Mouse (Mus musculus) right cerebral cortex, adult 2 months (tissue): ENCODE results near the gene Cr2.
A peak's percentile ranks its signal among the peaks of the same experiment; 100 is the strongest.
"Not testable (repeated sequence)": the region's sequence is repeated elsewhere in the genome, so short reads cannot be mapped to it uniquely, and the experiment has no call there.

Source experiments
- DNase-seq, 2 experiments: peaks; one replicate each; pipeline ENCODE4 v3.0.0; 2021 to 2022; ENCODE audit warnings: low spot score in 2 of 2

The Cr2 gene

DNA sequence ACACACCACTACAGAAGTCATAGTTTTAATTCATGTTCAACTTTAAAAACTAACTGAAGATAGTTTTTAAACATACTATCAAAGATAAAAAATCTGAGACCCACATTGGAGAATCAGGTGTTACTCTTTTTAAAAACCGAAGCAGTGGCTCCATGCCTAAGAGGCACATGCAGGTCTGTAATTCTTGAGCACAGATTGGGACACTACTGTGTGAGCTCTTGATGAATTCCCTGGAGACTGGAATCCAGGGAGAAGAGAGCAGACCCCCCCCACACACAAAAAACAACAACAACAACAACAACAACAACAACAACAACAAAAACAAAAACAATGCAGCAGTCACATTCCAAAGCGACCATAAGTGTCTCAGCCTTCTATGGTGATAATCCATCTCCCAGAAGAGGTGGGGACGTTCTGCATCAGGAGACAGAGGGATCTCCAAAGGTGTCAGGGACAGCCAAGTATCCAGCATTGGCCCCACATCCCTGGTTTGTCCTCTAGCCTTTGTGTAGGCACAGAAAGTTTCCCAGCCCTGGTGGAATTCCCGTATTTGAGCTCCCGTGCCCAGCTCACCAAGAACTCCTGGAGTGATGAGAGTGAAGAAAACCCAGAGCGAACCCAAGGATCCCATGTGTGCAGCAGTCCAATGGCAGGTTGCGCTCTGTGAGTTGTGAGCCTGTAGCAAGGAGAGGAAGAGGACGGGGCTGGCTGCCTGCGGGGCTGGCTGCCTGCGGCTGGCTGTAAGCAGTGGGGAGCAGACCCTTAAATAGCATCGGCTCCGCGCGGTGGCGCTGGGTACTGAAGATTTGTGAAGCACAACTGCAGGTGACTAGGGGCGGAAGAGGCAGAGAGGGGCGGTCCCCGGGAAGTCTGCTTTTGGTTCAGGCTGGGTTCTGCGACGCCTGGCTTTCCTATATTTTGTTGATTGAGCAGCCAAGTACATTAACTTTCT is at the start of gene Cr2:
Gene Cr2 (minus strand): TSS at position 737 of the 952 bp plus-strand sequence.
- DNase-seq = peak; percentile 65 to 74

DNA sequence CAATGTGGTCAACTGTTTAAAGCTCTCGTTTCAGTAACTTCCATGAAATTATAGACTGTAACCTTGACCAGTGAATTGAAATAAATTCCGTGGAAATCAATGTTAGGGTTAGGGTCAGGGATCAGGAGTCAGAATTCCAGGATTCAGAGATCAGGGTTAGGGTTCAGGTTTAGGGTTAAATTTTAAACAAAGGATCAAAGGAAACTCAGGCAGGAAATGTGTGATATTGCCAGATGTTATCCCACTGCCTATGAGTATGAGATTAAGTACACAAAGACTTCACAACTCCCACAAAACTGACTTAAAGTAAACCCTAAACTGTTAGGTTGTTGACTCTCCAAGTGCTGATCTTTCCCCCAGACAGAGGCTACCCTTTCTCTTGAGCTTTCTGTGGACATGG is 45.3 kb upstream of the Cr2 start:
- no peak for DNase-seq

DNA sequence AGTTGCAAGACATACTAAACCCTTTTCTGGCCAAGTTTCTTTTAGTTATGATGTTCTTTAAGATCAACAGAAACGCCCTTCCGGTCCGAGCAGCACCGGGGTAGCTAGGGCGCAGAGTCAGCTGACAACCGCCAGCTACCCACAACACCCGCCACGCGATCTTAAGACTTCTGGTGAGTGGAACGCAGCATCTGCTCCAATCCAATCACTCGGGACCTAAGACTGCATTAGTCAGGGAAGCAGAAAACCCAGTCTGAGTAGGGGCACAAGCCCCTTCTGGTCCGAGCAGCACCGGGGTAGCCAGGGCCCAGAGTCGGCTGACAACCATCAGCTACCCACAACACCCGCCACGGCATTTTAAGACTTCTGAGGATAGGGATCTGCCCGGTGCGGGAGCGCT is 36.3 kb upstream of the Cr2 start:
- not testable (repeated sequence) for DNase-seq

DNA sequence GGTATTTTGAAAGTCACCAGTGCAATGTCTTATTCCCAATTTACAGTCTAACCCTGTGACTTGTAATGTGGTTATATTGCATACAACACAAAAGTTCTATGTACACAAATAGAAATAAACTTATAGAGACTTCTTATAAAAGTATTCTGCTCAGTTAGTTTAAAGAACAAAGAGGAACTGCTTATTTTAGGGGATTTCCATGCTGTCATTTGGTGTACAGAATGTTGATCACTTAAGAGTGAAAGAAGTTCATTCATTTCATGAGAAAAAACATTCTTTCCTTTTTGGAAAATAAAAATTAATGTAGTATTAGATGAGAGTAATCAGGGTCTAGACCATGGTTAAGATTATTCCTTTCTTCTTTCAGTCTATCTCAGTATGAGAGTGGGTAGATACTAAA is 8.2 kb upstream of the Cr2 start:
- DNase-seq = no peak

DNA sequence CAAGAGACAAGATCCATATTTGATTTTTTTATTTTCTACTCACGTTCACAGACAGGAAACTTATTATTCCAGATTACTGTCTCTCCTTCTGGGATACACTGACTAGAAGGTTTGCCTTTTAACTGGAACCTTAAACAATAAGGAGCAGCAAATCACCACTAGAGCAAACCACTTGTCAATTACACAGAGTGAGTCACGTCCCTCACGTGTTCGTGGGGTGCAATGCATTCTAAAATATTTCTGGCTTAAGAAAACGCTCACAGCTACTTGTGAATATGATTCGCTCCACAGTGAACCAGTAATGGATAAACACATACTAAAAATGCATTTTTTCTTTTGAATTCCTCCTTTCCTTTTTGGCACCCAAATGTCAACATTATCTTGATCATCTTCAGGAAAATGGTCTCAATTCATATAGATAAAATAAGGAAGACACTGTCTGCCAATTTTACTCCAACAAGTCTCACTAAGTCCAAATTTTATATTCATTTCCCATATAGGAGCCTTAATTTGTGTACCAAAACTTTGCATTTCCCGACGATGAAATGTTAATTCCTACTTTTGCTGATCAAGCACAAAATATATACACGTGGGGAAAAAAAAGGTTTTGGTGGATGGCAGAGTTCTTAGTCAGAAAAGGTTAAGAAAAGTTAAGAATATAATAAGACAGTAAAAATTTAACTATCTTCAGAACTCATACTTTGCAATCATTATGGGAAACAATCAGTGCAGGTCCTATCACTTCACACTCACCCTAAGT is 11.3 kb downstream of the Cr2 start:
- no peak for DNase-seq

DNA sequence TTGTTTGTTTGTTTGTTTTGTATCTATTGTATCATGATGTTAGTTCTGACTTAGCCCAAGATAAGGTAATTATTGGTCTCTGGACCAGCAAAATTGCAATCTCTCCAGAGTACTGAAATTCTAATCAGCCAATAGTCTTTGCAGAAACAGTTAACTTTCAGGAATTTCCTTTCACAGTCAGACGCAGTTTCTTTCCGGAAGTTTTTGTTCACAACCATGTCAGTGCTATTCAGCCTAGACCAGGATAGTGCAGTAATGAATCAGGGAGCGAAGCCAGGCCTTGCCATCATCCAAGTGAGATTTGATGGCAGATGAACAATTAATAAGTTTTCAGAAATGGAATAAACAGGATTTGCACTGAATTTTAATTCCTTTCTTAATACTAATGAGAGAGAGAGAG is 44.4 kb downstream of the Cr2 start:
- DNase-seq = no peak

DNA sequence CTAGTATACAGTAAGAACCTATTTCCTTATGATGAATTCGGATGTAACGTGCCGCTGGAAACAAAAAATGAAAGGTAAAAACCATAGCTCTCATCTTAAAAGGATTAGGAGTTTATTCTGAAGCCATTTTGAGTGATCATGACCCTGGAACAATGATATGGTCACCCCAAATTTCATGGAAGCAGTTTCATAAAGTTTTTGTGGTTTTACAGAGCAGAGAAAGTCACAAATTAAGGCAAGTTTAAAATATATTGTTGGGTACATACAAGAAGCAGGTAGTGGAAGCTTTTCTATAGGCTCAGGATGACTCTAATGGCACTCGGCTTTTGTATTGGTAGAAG is 44.9 kb downstream of the Cr2 start:
- DNase-seq = no peak

DNA sequence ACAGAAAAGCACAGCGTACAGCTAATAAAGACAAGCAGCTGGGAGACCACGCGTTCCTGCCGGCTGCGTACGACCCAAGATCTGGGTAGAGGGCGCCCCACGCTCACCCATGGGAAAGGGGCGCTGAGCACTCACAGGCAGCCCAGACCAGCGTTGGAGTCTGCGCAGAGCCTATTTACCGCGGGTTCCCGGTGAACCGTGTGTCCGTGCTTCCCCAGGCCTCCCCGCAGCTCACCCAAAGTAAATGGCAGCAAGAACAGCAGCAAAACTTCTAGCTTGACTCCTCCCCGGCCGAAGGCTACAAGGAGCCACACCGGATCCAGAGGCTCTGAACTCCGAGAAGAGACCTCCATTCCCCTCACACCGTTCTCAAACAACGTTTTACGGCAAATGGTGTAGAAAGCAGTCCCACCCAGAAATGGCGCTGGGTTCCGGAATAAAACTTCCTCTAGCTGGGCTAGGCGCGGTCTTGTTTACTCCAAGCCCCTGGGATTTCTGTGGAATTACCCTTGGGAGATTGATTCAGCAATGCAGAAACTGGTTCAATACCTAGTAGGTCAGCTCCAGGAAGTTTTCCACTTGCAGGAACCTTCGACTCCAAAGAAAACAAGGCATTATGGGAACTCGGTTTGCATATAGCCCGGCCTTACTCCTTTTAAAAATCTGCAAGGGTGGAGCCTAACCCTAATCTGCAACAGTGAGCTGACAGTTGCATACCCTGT is 45.4 kb downstream of the Cr2 start, which contains the start of gene Cr1l:
Gene Cr1l (minus strand): TSS at position 634 of the 722 bp plus-strand sequence.
- peak; percentile 89 to 90 for DNase-seq

DNA sequence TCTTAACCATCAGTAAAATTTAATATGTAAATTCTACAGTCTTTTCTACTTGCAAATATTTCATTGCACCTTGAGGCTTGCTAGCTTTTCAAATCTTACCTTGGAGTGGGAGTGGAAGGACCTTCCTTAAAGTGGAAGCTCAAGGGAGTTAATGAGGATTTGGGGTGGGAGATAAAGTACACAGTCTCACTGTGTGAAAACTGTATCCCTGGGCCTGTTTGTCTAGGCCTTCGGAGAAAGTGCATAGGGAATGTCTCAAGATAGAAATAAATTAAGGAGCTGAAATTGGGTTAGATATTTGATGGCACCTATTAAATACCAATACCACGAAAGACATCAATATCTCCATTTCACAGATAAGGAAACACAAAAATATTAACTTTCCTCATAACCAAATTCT is 46.0 kb downstream of the Cr2 start:
- no peak for DNase-seq

DNA sequence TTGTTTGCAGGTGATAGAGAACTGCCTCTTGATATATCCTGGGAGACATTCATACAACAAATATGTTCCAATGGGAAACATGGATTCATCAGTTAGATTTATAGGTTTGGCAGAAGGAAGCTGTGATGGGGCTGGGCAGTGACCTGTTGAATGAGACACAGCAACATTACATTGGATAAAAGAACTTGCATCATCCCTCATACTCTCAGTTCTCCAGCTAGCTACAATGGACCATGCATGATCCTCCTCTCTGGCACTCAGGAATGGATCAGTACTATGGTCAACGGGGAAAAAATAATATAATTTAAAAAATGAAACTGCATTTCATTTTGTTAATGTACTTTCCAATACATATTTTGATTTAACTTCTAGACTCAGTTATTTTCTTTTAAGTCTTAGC is 46.6 kb downstream of the Cr2 start:
- no peak for DNase-seq

DNA sequence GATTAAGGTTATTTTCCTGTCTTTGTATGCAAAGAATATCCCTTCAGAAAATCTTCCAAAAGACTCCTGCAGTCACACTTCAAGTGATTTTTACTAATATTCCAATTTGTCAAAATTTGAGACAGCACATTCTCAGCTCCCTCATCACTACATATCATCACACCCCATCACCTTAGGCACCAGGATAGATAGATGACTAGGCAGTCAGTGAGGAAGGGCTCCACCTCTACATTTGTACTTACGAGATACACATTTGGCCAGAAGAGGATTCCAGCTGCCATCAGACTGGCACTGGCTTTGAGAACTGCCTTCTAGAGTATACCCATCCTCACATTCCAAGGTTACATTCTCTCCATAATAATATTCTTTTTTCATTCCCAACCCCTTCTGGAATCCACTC is 62.1 kb downstream of the Cr2 start:
- no peak for DNase-seq

DNA sequence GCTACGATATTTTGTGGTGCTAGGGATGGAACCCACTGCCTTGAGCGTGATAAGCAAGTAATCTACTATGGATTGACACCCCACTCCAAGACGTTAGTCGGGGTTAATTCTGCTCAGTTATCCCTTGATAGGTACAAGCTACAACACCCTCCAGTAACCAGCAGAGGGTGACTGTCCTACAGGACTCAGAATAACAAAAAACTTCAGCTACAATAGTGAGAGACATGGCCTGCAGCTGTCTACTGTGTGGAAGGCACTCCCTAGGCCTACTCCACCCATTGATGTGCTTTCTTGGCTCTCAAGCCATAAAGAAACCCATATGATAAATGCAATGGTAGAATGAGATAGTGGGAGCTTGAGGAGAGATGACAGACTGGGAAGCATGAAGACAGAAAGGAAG is 62.9 kb downstream of the Cr2 start:
- no peak for DNase-seq

DNA sequence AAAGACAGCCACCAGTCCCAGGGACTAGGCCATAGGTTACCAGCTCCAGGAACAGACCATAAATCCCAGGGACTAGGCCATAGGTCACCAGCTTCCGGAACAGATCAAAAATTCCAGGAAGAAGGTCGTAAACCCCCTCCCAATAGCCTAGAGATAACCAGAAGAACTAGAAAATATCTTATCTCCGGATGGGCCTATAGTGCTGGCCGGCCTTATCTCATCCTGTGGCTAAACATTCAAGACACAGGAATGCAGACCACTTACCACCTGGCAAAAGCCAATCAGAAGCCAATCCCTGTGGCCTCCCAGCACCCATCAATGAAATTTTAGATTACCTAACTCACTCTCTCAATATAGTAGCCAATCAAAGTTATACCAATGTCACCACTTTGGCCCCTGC is 75.8 kb downstream of the Cr2 start:
- DNase-seq = no peak

DNA sequence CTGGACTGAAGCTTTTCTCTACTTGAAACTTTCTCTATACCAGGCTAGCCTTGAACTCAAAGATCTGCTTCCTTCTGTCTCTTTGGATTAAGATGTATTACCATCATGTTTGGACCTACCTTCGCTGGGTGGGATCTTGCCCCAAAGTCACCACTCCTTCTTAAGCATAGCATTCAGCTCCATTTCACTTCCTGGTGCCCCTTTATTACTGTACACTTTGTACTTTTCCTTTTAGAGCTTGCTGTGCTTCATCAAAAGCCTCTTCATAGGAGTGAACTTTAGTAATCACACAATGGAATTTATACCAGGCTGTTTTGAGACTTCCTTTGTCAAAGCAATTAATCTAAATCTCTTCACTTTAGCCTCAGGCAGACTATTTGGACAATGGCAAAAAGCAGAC is 78.5 kb downstream of the Cr2 start:
- DNase-seq = no peak

DNA sequence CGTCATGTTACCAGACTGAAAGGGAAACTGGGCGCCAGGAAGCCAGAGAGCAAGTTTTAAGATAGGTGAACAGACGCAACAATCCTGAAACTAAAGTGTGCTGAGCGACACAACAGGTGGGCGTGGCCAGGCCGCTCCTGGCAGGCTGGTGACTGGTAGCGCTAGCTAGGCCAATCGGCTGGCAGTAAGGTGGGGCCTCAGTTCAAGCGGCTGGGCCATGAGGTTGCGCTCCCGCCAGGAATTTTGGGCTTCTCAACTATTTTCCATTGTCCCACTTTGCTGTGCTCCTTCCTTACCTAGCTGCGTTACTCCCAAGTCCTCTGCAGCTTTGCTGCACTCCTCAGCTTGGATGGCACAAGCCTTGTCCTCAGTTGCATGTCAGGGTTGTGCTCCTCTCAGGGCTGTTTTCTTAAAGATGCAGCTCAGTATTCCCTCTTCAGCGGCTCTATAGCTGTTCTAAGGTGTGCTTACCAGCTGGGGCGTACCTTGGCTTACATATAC is 84.2 kb downstream of the Cr2 start, which contains the start of gene Cd46:
Gene Cd46 (minus strand): TSS at position 30 of the 501 bp plus-strand sequence.
- DNase-seq = no peak

DNA sequence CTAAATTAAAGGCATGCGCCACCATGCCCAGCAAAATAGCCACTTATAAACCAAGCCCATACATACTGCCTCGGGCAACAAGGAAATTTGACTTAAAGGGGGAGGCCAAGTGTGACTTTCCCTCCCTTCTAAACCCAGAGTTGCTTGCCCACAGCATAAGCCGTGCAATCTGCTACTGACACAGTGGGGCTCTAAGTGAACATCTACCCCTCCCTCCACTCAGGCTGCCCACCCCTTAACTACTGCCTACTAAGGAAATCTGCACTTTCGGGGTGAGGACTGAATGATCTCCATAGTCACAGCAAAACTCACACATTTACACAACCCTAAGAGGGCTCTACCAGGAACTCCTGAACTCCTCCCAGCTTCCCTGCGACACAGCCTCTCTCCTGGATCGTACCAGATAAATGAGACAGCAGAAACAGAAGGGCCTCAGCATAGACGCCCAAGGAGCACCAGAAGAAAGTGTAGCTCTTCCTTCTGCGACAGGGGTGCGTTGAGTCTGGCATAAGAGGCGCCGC is 84.8 kb downstream of the Cr2 start:
- no peak for DNase-seq
